Mouse (Mus musculus) limb, embryonic 15.5 days (tissue): Measurements from ENCODE around the gene Cd38. TPM values are rescaled to one million over a fixed set of nuclear protein-coding genes. Genes with fewer than 3 reads are reported as not detected.

Experiments used
- ATAC-seq: fragments of 200-750 bp; cut with Nextera tagmentation; 2 replicates; pipeline ENCODE4 v1.8.0; 2017; ENCODE audit warnings: low read depth, moderate TSS enrichment; ENCODE audit not compliant: insufficient number of reproducible peaks, low FRiP score, low TSS enrichment
- H3K27ac ChIP-seq: fragments of 300-500 bp; sonication (generic); 2 replicates; pipeline ENCODE4 v1.5.1; 2015; ENCODE audit warnings: moderate library complexity, mild to moderate bottlenecking, inconsistent platforms
- H3K27me3 ChIP-seq: fragments of 300-500 bp; sonication (generic); 2 replicates; pipeline ENCODE4 v1.6.1; 2015; ENCODE audit warnings: inconsistent platforms
- H3K36me3 ChIP-seq: fragments of 300-500 bp; sonication (generic); 2 replicates; pipeline ENCODE4 v1.6.1; 2015; ENCODE audit warnings: inconsistent platforms
- H3K4me1 ChIP-seq: fragments of 300-500 bp; sonication (generic); 2 replicates; pipeline ENCODE4 v1.6.1; 2015; ENCODE audit warnings: inconsistent platforms
- H3K4me2 ChIP-seq: fragments of 300-500 bp; sonication (generic); 2 replicates; pipeline ENCODE4 v1.6.1; 2015; ENCODE audit warnings: mild to moderate bottlenecking, inconsistent platforms
- H3K4me3 ChIP-seq: fragments of 300-500 bp; sonication (generic); 2 replicates; pipeline ENCODE4 v1.5.1; 2015; ENCODE audit warnings: mild to moderate bottlenecking, inconsistent platforms
- H3K9ac ChIP-seq: fragments of 300-500 bp; sonication (generic); 2 replicates; pipeline ENCODE4 v1.6.1; 2015; ENCODE audit warnings: inconsistent platforms
- H3K9me3 ChIP-seq: fragments of 300-500 bp; sonication (generic); 2 replicates; pipeline ENCODE4 v1.6.1; 2016; ENCODE audit warnings: inconsistent platforms
- WGBS: fragments of 180-500 bp; shearing (Covaris S2); methylation state at CpG from one replicate; pipeline ENCODE4 v1.1.7; 2015; 5-methylcytosine and 5-hydroxymethylcytosine counted together
- polyA plus RNA-seq: library from polyadenylated mRNA; unstranded; fragments of >200 nt; fragmentation: Nextera tagmentation; extraction: Ambion mirVana; gene quantifications from 2 replicates; pipeline ENCODE4 v1.2.1, GENCODE M21; 2015

Gene Cd38
- polyA plus RNA-seq, 1 experiment from 2014 or later, result 7.2 TPM

GRCm38 (mm10) chr5:43953241-43953640 is 84.9 kb downstream of the Cd38 start:
- Histone ChIP-seq H3K4me2 (no peak overlapping the region), H3K4me3 (no peak overlapping the region), H3K4me1 (peaks cover 12% of the 10 kb centered on the region), H3K27ac (no peak overlapping the region), H3K9me3 (no peaks in the 10 kb centered on the region), H3K9ac (no peak overlapping the region), H3K27me3 (no peaks in the 10 kb centered on the region), H3K36me3 (no peaks in the 10 kb centered on the region)
- no peak for ATAC-seq
- 35% methylated on average over 1 of the region's 1 CpGs for WGBS

DNA sequence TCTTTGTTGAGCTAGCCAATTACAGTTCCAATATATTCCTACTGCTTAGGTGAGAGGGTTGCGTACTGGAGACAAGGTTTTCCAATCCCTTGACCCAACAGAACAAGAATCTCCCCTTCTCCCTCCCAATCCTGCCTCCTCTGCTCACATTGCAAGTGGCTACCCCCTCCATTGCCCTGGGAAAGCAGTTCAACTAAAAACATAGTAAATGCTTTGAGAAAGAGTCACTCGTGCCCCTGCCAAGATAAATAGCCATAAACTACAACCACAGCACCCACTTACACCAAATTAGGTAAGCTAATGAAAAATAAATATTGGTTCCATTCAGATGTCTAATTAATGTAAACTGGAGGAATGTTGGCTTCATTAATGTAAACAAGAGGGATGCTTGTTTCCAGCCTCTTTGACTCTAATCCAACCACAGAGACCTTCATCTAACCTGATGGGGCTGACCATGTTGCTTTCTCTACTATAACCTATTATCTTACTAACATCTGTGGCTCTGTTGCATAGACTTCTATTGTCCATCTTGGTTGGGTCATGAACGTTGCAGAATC is 91.6 kb downstream of the Cd38 start:
- Histone ChIP-seq H3K4me1 (no peaks in the 10 kb centered on the region), H3K4me2 (no peak overlapping the region), H3K9ac (no peak overlapping the region), H3K27ac (no peak overlapping the region), H3K4me3 (no peak overlapping the region), H3K36me3 (no peaks in the 10 kb centered on the region), H3K9me3 (no peaks in the 10 kb centered on the region), H3K27me3 (no peaks in the 10 kb centered on the region)
- WGBS, result 70% methylated on average over 3 of the region's 3 CpGs
- no peak for ATAC-seq

- Histone ChIP-seq H3K4me1 (no peaks in the 10 kb centered on the region), H3K36me3 (no peaks in the 10 kb centered on the region), H3K27me3 (no peaks in the 10 kb centered on the region), H3K9me3 (no peaks in the 10 kb centered on the region), H3K4me3 (no peak overlapping the region), H3K4me2 (no peak overlapping the region), H3K9ac (no peak overlapping the region), H3K27ac (no peak overlapping the region)
- ATAC-seq, result no peak
- WGBS, result 84% methylated on average over 3 of the region's 3 CpGs
These were observed 92.7 kb downstream of the Cd38 start for GRCm38 (mm10) chr5:43961056-43961455.

Other genes with a start within 250 kb of the Cd38 start
- 8.1 and 9.4 TPM in 2 replicates for gene Cc2d2a, start 206.2 kb upstream of the Cd38 start, polyA plus RNA-seq
- gene Bst1, start 49.7 kb upstream of the Cd38 start, polyA plus RNA-seq, result 2.0 and 4.0 TPM in 2 replicates
- gene Fbxl5, start 46.9 kb upstream of the Cd38 start, polyA plus RNA-seq, result 54.0 and 54.6 TPM in 2 replicates
- gene Gm7879, start 44.6 kb downstream of the Cd38 start, polyA plus RNA-seq, result 0.45 TPM in 1 of 2 replicates, not detected in the other
- 194 and 204 TPM in 2 replicates for gene Fgfbp1, start 113.2 kb downstream of the Cd38 start, polyA plus RNA-seq
- gene Prom1, start 233.5 kb downstream of the Cd38 start, polyA plus RNA-seq, result 28.1 and 31.3 TPM in 2 replicates